Mouse (Mus musculus): ENCODE data around the gene Ppp1r16b. TPM values are rescaled to one million over a fixed set of nuclear protein-coding genes. Genes with fewer than 3 reads are reported as not detected.

Ppp1r16b gene
- polyA plus RNA-seq, 1 experiment from 2014 or later: 4.1 TPM

DNA sequence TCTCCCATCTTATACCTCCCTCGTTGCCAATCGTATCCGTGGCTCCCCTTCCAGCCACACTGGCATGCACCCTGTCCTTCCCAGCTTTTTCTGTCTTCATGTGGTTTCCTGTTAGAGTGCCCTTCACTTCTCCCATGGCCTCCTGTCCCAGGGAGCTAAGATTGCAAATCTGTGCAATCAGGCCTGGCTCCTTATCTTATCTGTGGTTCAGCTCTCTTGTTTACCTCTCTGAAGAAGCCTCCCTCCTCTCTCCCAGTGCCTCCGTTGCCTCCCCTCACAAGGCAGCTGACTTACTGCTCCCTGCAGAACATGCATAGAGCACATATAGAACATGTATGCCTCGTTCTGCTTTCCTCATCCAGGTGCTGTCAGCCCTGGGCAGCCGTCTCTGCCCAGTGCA, 112.3 kb downstream of the Ppp1r16b start:
- Histone ChIP-seq H3K4me3 (no peak overlapping the region), H3K4me1 (peaks cover 44% of the 10 kb centered on the region), H3K27me3 (no peaks in the 10 kb centered on the region), H3K4me2 (no peak overlapping the region), H3K9me3 (no peaks in the 10 kb centered on the region), H3K27ac (peak overlapping the region; percentile 38; the same call in 1 of the 2 replicates), H3K36me3 (peaks cover 31% of the 10 kb centered on the region), H3K9ac (no peak overlapping the region)
- WGBS: 64% methylated on average over 6 of the region's 6 CpGs
- no peak for ATAC-seq (ENCODE audit: insufficient number of reproducible peaks, low FRiP score, low TSS enrichment, low read depth)

GRCm38 (mm10) chr2:158778349-158778748, 113.2 kb downstream of the Ppp1r16b start:
- no peaks in the 10 kb centered on the region for H3K27me3 ChIP-seq
- H3K4me3 ChIP-seq: no peak overlapping the region
- 40% methylated on average over 7 of the region's 7 CpGs for WGBS
- peak overlapping the region; percentile 8; the same call in 1 of the 2 replicates for H3K27ac ChIP-seq
- H3K4me1 ChIP-seq: peaks cover 41% of the 10 kb centered on the region
- H3K9ac ChIP-seq: no peak overlapping the region
- no peak for ATAC-seq (ENCODE audit: insufficient number of reproducible peaks, low FRiP score, low TSS enrichment, low read depth)
- peaks cover 37% of the 10 kb centered on the region for H3K36me3 ChIP-seq
- H3K4me2 ChIP-seq: no peak overlapping the region
- H3K9me3 ChIP-seq: no peaks in the 10 kb centered on the region

- H3K4me1 ChIP-seq: peaks cover 26% of the 10 kb centered on the region
- 91% methylated on average over 7 of the region's 7 CpGs for WGBS
- peaks cover 61% of the 10 kb centered on the region for H3K36me3 ChIP-seq
- no peak overlapping the region for H3K4me3 ChIP-seq
- H3K4me2 ChIP-seq: no peak overlapping the region
- H3K27ac ChIP-seq: no peak overlapping the region
- no peaks in the 10 kb centered on the region for H3K9me3 ChIP-seq
- no peak overlapping the region for H3K9ac ChIP-seq
- H3K27me3 ChIP-seq: no peaks in the 10 kb centered on the region
- ATAC-seq (ENCODE audit: insufficient number of reproducible peaks, low FRiP score, low TSS enrichment, low read depth): no peak
Observed at GRCm38 (mm10) chr2:158781126-158781525, 115.9 kb downstream of the Ppp1r16b start.

DNA sequence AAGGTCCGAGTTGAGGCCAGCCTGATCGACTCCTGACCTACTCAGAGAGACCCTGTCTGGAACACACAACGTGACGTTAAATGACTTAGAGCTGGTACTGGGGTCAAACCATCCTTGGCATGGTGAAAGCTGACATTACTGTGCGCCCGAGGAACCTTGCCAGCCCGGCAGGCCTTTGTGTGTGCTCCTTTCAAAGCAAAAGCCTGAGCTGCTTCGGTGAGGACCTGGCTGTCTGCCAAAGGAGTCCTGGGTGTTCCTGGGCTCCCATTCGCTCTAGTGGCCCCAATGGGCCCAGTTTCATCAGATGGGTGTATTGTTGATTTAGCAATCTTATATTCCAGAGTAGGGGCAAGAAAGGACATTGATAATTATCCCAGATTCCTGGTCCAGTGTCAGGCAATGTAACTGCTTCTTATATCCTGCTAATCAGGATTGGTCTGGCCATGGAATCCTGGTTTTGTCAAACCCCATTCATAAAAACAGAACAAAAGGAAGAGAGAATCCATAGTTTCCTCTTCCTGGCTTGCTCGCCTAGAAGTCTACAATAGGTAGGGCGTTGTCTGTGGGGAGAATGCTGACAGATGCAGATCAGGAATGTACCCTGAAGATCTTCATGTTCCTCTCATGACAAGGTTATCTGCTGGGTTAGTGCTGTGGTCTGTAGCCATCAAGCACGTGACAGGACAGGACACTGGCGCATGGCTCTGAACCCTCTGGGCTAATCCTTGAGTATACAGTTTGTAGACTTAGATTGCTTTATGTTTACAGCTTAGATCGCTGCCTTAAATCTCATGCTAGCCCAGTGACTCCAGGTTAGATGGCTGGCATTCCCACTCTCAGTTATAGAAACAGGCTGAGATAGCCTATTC, 122.0 kb downstream of the Ppp1r16b start:
- Histone ChIP-seq H3K4me1 (no peaks in the 10 kb centered on the region), H3K4me2 (no peak overlapping the region), H3K27me3 (no peaks in the 10 kb centered on the region), H3K36me3 (peaks cover 41% of the 10 kb centered on the region), H3K27ac (no peak overlapping the region), H3K9me3 (no peaks in the 10 kb centered on the region), H3K4me3 (no peak overlapping the region), H3K9ac (no peak overlapping the region)
- WGBS: 84% methylated on average over 14 of the region's 14 CpGs
- no peak for ATAC-seq (ENCODE audit: insufficient number of reproducible peaks, low FRiP score, low TSS enrichment, low read depth)

- Histone ChIP-seq H3K27me3 (no peaks in the 10 kb centered on the region), H3K9ac (peak within 1 kb of the TSS; percentile 58), H3K36me3 (0 out of 2 replicates have a peak, but pooled peaks cover under 1% of the 10 kb centered on the region), H3K9me3 (no peaks in the 10 kb centered on the region), H3K4me3 (peak within 1 kb of the TSS; percentile 82), H3K27ac (peak within 1 kb of the TSS; percentile 89), H3K4me2 (peak within 1 kb of the TSS; percentile 74), H3K4me1 (peaks cover 12% of the 10 kb centered on the region)
- under 1% methylated on average over 32 of the region's 33 CpGs for WGBS
- peak; percentile 97 for ATAC-seq (ENCODE audit: insufficient number of reproducible peaks, low FRiP score, low TSS enrichment, low read depth)
Observed at GRCm38 (mm10) chr2:158794494-158795004, 129.4 kb downstream of the Ppp1r16b start, which contains the start of gene Dhx35. Dhx35 (plus strand) TSS chr2:158794807.

GRCm38 (mm10) chr2:158795043-158795442, 129.8 kb downstream of the Ppp1r16b start:
- 4% methylated on average over 15 of the region's 15 CpGs for WGBS
- ATAC-seq (ENCODE audit: insufficient number of reproducible peaks, low FRiP score, low TSS enrichment, low read depth): no peak
- peak overlapping the region; percentile 82 for H3K4me3 ChIP-seq
- peaks cover 12% of the 10 kb centered on the region for H3K4me1 ChIP-seq
- H3K27me3 ChIP-seq: no peaks in the 10 kb centered on the region
- H3K9ac ChIP-seq: peak overlapping the region; percentile 58
- no peaks in the 10 kb centered on the region for H3K9me3 ChIP-seq
- 0 out of 2 replicates have a peak, but pooled peaks cover 3% of the 10 kb centered on the region for H3K36me3 ChIP-seq
- peak overlapping the region; percentile 74 for H3K4me2 ChIP-seq
- H3K27ac ChIP-seq: peak overlapping the region; percentile 83

- H3K4me1 ChIP-seq: peaks cover 12% of the 10 kb centered on the region
- no peaks in the 10 kb centered on the region for H3K27me3 ChIP-seq
- no peak overlapping the region for H3K4me3 ChIP-seq
- H3K4me2 ChIP-seq: no peak overlapping the region
- ATAC-seq (ENCODE audit: insufficient number of reproducible peaks, low FRiP score, low TSS enrichment, low read depth): no peak
- no peak overlapping the region for H3K27ac ChIP-seq
- WGBS: 82% methylated on average over 2 of the region's 2 CpGs
- no peak overlapping the region for H3K9ac ChIP-seq
- 0 out of 2 replicates have a peak, but pooled peaks cover 3% of the 10 kb centered on the region for H3K36me3 ChIP-seq
- H3K9me3 ChIP-seq: no peaks in the 10 kb centered on the region
Observed at GRCm38 (mm10) chr2:158795875-158796274, 130.7 kb downstream of the Ppp1r16b start.

DNA sequence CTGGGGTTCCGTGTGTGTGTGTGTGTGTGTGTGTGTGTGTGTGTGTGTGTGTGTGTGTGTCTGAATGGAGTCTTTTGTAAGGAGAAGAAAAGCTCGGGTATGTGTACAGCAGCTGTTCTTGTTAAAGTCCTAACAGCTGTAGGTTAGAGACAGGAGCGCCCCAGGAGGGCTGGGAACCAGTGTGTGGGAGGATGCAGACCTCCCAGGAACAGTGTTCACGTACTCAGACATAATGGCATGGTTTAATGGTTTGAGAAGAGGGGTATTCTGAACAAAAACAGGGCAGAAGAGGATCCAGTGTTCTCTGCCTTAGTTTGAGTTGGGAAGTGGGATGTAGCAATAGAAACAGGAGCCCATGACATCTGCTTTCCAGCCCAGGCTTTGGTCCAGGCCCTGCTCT, 134.1 kb downstream of the Ppp1r16b start:
- 46% methylated on average over 4 of the region's 4 CpGs for WGBS
- H3K9ac ChIP-seq: no peak overlapping the region
- H3K4me1 ChIP-seq: peaks cover 5% of the 10 kb centered on the region
- H3K4me2 ChIP-seq: no peak overlapping the region
- peak overlapping the region; percentile 43 for H3K27ac ChIP-seq
- peaks cover 27% of the 10 kb centered on the region for H3K36me3 ChIP-seq
- H3K9me3 ChIP-seq: no peaks in the 10 kb centered on the region
- no peak overlapping the region for H3K4me3 ChIP-seq
- no peak for ATAC-seq (ENCODE audit: insufficient number of reproducible peaks, low FRiP score, low TSS enrichment, low read depth)
- no peaks in the 10 kb centered on the region for H3K27me3 ChIP-seq

- WGBS: 85% methylated on average over 8 of the region's 8 CpGs
- no peak for ATAC-seq (ENCODE audit: insufficient number of reproducible peaks, low FRiP score, low TSS enrichment, low read depth)
- H3K27me3 ChIP-seq: no peaks in the 10 kb centered on the region
- no peak overlapping the region for H3K27ac ChIP-seq
- no peak overlapping the region for H3K9ac ChIP-seq
- H3K4me1 ChIP-seq: no peaks in the 10 kb centered on the region
- H3K36me3 ChIP-seq: peaks cover 34% of the 10 kb centered on the region
- H3K4me3 ChIP-seq: no peak overlapping the region
- no peak overlapping the region for H3K4me2 ChIP-seq
- no peaks in the 10 kb centered on the region for H3K9me3 ChIP-seq
Observed at GRCm38 (mm10) chr2:158800788-158801187, 135.6 kb downstream of the Ppp1r16b start.

DNA sequence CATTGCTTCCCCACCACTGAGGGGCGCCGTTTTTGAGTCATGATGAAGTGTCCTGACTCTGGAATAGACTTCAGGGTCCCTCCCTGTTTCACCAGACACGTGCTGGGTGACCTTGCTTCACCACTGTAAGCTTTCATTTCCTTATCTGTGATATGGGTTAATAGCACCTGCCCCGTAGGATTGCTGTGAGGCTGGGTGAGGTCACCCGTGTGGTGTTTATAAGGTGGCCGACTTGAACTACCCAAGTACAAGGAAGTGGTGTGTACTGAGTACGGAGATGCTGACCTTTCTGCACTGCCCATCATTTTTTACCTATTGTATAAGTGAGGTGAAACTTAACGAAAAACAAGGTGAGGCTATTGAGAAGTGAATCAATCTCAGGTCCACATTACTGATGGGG, 138.4 kb downstream of the Ppp1r16b start:
- H3K4me1 ChIP-seq: no peaks in the 10 kb centered on the region
- H3K27ac ChIP-seq: no peak overlapping the region
- no peaks in the 10 kb centered on the region for H3K27me3 ChIP-seq
- no peaks in the 10 kb centered on the region for H3K9me3 ChIP-seq
- H3K4me3 ChIP-seq: no peak overlapping the region
- H3K9ac ChIP-seq: no peak overlapping the region
- no peak for ATAC-seq (ENCODE audit: insufficient number of reproducible peaks, low FRiP score, low TSS enrichment, low read depth)
- WGBS: 86% methylated on average over 8 of the region's 8 CpGs
- H3K4me2 ChIP-seq: no peak overlapping the region
- peaks cover 40% of the 10 kb centered on the region for H3K36me3 ChIP-seq

- H3K4me3 ChIP-seq: no peak overlapping the region
- ATAC-seq (ENCODE audit: insufficient number of reproducible peaks, low FRiP score, low TSS enrichment, low read depth): no peak
- H3K27me3 ChIP-seq: no peaks in the 10 kb centered on the region
- no peak overlapping the region for H3K27ac ChIP-seq
- H3K36me3 ChIP-seq: peaks cover 30% of the 10 kb centered on the region
- H3K4me1 ChIP-seq: 0 out of 2 replicates have a peak, but pooled peaks cover 3% of the 10 kb centered on the region
- H3K9me3 ChIP-seq: no peaks in the 10 kb centered on the region
- H3K4me2 ChIP-seq: no peak overlapping the region
- no peak overlapping the region for H3K9ac ChIP-seq
Observed at GRCm38 (mm10) chr2:158815686-158816085, 150.5 kb downstream of the Ppp1r16b start.

Data from limb, embryonic 15.5 days (tissue).